Mouse (Mus musculus) limb, embryonic 14.5 days (tissue): ENCODE measurements at regions not wholly inside any gene's neighbourhood (a gene's known extent, or its start where the extent isn't known, plus 50 kb on each side); places are given as distances from the start of the nearest gene placed in this dataset.

Experiments
- ATAC-seq: fragments of 200-750 bp; cut with Nextera tagmentation; 2 replicates; pipeline ENCODE4 v1.8.0; 2017; ENCODE audit warnings: low read depth, moderate number of reproducible peaks, moderate TSS enrichment; ENCODE audit not compliant: low FRiP score
- DNase-seq: peaks from one replicate; pipeline ENCODE4 v3.0.0-alpha.2; 2015; ENCODE audit warnings: low spot score
- H3K27ac ChIP-seq: fragments of 300-500 bp; sonication (generic); replicated peaks from 2 replicates; pipeline ENCODE4 v1.5.1; 2014; ENCODE audit warnings: low read depth, mild to moderate bottlenecking, low read length, moderate library complexity, mixed read lengths
- H3K27me3 ChIP-seq: fragments of 300-500 bp; sonication (generic); 2 replicates; pipeline ENCODE4 v1.6.1; 2014; ENCODE audit warnings: low read length, mixed read lengths; ENCODE audit not compliant: control insufficient read depth, insufficient read depth
- H3K36me3 ChIP-seq: fragments of 300-500 bp; sonication (generic); 2 replicates; pipeline ENCODE4 v1.6.1; 2014; ENCODE audit warnings: mild to moderate bottlenecking, low read length, moderate library complexity, mixed read lengths; ENCODE audit not compliant: control insufficient read depth, insufficient read depth
- H3K4me1 ChIP-seq: fragments of 300-500 bp; sonication (generic); 2 replicates; pipeline ENCODE4 v1.6.1; 2014; ENCODE audit warnings: antibody characterized with exemption, low read length, mixed read lengths; ENCODE audit not compliant: control insufficient read depth, insufficient read depth
- H3K4me2 ChIP-seq: fragments of 300-500 bp; sonication (generic); replicated peaks from 2 replicates; pipeline ENCODE4 v1.6.1; 2014; ENCODE audit warnings: low read depth, mild to moderate bottlenecking, low read length, moderate library complexity; ENCODE audit not compliant: severe bottlenecking
- H3K4me3 ChIP-seq: fragments of 300-500 bp; sonication (generic); replicated peaks from 2 replicates; pipeline ENCODE4 v1.5.1; 2014; ENCODE audit warnings: low read length
- H3K9ac ChIP-seq: fragments of 300-500 bp; sonication (generic); 2 replicates; pipeline ENCODE4 v1.6.1; 2014; ENCODE audit warnings: mild to moderate bottlenecking, low read depth, low read length, moderate library complexity; ENCODE audit not compliant: severe bottlenecking
- H3K9me3 ChIP-seq: fragments of 300-500 bp; sonication (generic); 2 replicates; pipeline ENCODE4 v1.6.1; 2016; ENCODE audit warnings: low read length; ENCODE audit not compliant: control insufficient read depth
- POLR2A ChIP-seq: fragments of 200-500 bp; IDR thresholded peaks from 2 replicates; pipeline ENCODE4 v1.8.0; 2012; ENCODE audit warnings: inconsistent platforms, mild to moderate bottlenecking, moderate library complexity, borderline replicate concordance; ENCODE audit not compliant: insufficient read depth, insufficient read length; ENCODE audit errors: extremely low read depth
- WGBS: fragments of 180-500 bp; shearing (Covaris S2); extraction: QIAGEN DNeasy Blood & Tissue Kit; methylation state at CpG from one replicate; pipeline ENCODE4 v1.1.7; 2014; 5-methylcytosine and 5-hydroxymethylcytosine counted together

DNA sequence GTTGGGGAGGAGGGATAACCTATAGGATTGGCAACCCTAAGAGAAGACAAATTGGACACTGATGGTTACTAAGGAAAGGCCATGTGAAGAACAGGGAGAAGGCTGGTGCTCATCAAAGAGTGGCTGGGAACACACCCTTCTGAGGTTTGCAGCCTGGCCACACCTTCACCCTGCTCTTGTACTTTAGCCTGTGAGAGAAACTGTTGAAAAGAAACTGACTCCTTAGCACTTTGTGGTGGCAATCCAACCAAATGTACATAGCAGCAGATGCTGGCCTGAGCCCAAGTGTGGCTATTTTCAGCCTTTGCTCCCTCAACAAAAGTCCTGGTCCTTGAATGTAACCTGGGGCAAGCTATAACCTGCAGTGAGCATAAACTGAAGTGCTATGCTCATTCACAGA is 253.2 kb upstream of the Thrb start:
- Histone ChIP-seq H3K9me3 (no peaks in the 10 kb centered on the region), H3K4me3 (no peak overlapping the region), H3K36me3 (no peaks in the 10 kb centered on the region), H3K4me1 (peaks cover 16% of the 10 kb centered on the region), H3K27me3 (no peaks in the 10 kb centered on the region), H3K9ac (no peak overlapping the region), H3K4me2 (no peak overlapping the region), H3K27ac (no peak overlapping the region)
- DNase-seq (no peak), ATAC-seq (no peak)
- no peak for TF ChIP-seq POLR2A

GRCm38 (mm10) chr14:17408343-17408742 is 251.7 kb upstream of the Thrb start:
- Histone ChIP-seq H3K4me2 (no peak overlapping the region), H3K4me1 (peaks cover 11% of the 10 kb centered on the region), H3K27me3 (no peaks in the 10 kb centered on the region), H3K4me3 (no peak overlapping the region), H3K36me3 (no peaks in the 10 kb centered on the region), H3K27ac (no peak overlapping the region), H3K9me3 (no peaks in the 10 kb centered on the region), H3K9ac (no peak overlapping the region)
- no peak for TF ChIP-seq POLR2A
- 41% methylated on average over 5 of the region's 5 CpGs for WGBS
- no peak for ATAC-seq
- no peak for DNase-seq

DNA sequence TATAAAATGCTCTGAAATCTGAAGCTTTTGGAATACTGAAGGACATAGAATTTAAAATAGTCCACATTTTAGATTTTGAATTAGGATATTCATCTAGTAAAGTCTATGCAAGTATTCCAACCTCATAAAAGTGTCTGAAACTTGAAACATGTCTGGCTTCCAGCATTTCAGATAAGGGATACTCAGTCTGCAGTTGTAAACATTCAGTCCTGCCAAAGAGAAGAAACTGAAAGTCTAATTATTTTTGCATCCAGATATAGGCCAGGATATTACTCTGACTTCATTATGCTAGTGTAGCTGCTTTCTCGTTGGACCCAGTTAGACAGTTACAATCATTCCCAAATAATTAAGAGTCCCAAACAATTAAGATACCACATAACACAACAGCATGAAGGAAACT is 251.2 kb upstream of the Thrb start:
- WGBS: 23% methylated on average over 1 of the region's 1 CpGs
- Histone ChIP-seq H3K9me3 (no peaks in the 10 kb centered on the region), H3K36me3 (no peaks in the 10 kb centered on the region), H3K4me3 (no peak overlapping the region), H3K4me2 (no peak overlapping the region), H3K4me1 (peaks cover 11% of the 10 kb centered on the region), H3K9ac (no peak overlapping the region), H3K27ac (no peak overlapping the region), H3K27me3 (no peaks in the 10 kb centered on the region)
- no peak for TF ChIP-seq POLR2A
- no peak for ATAC-seq
- DNase-seq: peak; percentile 6

DNA sequence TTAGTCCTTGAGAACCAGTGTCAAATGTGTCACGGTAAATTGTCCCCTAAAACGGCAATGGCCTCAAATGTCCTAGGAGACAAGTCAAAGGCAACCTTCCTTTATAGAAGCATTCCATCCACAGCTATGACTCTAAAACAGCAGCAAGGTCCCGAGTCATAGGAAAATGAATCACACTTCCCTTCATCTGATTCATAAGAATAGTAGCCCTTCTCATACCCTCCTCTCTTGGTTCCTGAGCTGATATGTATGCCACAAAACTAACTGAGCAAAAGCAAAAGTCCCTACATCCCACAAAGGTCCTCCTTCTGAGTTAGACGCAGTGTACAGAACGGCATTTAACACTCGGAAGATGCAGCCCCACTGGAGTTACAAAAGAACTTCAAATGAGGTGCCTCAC is 250.6 kb upstream of the Thrb start:
- no peak for DNase-seq
- TF ChIP-seq POLR2A: no peak
- ATAC-seq: no peak
- H3K36me3 ChIP-seq: no peaks in the 10 kb centered on the region
- H3K27me3 ChIP-seq: no peaks in the 10 kb centered on the region
- no peak overlapping the region for H3K9ac ChIP-seq
- no peak overlapping the region for H3K4me2 ChIP-seq
- peaks cover 11% of the 10 kb centered on the region for H3K4me1 ChIP-seq
- 63% methylated on average over 6 of the region's 6 CpGs for WGBS
- no peak overlapping the region for H3K27ac ChIP-seq
- no peaks in the 10 kb centered on the region for H3K9me3 ChIP-seq
- no peak overlapping the region for H3K4me3 ChIP-seq

- H3K9ac ChIP-seq: no peak overlapping the region
- no peak overlapping the region for H3K4me3 ChIP-seq
- no peak for ATAC-seq
- 39% methylated on average over 3 of the region's 3 CpGs for WGBS
- peaks cover 11% of the 10 kb centered on the region for H3K4me1 ChIP-seq
- H3K4me2 ChIP-seq: no peak overlapping the region
- DNase-seq: no peak
- no peak overlapping the region for H3K27ac ChIP-seq
- TF ChIP-seq POLR2A: no peak
- no peaks in the 10 kb centered on the region for H3K36me3 ChIP-seq
- no peaks in the 10 kb centered on the region for H3K9me3 ChIP-seq
- H3K27me3 ChIP-seq: no peaks in the 10 kb centered on the region
Measured at GRCm38 (mm10) chr14:17410752-17411151, 249.3 kb upstream of the Thrb start.

DNA sequence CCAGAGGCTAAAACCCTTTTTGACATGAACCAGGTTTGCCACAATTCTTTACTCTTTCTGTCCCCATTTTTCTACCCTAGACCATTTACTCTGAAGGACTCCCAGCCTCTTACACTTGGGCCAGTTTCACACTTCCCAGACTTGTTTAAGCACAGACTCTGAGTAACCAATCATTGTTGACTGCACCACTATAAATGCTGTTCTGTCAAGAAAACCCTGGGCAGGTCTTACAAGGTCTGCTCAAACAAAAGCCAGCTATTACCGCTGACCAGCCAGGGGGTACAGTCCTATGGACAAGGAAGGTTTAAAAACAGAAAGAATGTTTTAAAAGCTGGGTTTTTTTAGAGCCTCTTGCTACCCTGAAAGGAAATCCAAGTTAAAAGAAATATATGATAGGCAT is 248.8 kb upstream of the Thrb start:
- H3K4me3 ChIP-seq: no peak overlapping the region
- DNase-seq: no peak
- 47% methylated on average over 1 of the region's 1 CpGs for WGBS

More for the DNA sequence above, 248.8 kb upstream of the Thrb start:
- no peak for ATAC-seq
- Histone ChIP-seq H3K4me1 (peaks cover 11% of the 10 kb centered on the region), H3K36me3 (no peaks in the 10 kb centered on the region), H3K4me2 (no peak overlapping the region), H3K9ac (no peak overlapping the region), H3K27ac (no peak overlapping the region), H3K27me3 (no peaks in the 10 kb centered on the region), H3K9me3 (no peaks in the 10 kb centered on the region)
- no peak for TF ChIP-seq POLR2A
